Mouse (Mus musculus) adrenal gland (tissue): ENCODE results near the gene Ak6.

ENCODE experiments used
- intact Hi-C: fragments of 180-260 bp; cut with DNase I; formaldehyde crosslinking; loops from one replicate; pipeline ENCODE4 v1.15.1; 2025
- long read RNA-seq, 2 experiments: library from polyadenylated mRNA; unstranded; transcript quantifications; one replicate each; pipeline ENCODE4 v2.0.0; 2020; ENCODE audit warnings: borderline replicate concordance in 1 of 2; ENCODE audit not compliant: insufficient replicate concordance in 1 of 2

Ak6 gene
- long read RNA-seq, experiment 1, transcript Ak6-201 (5 exons, 1,298 nt): minor isoform, 28 of 87 reads
- long read RNA-seq, experiment 1, transcript Ak6-202 (3 exons, 1,222 nt): major isoform, 54 of 87 reads
- long read RNA-seq, experiment 1, partial matches to known transcripts: 3 of 87 reads
- long read RNA-seq, experiment 1, other reads (novel, unspliced or antisense): 2 of 87 reads
- long read RNA-seq, experiment 2, transcript Ak6-201 (5 exons, 1,298 nt): minor isoform, 30 of 116 reads
- long read RNA-seq, experiment 2, transcript Ak6-202 (3 exons, 1,222 nt): major isoform, 81 of 116 reads
- long read RNA-seq, experiment 2, partial matches to known transcripts: 2 of 116 reads
- long read RNA-seq, experiment 2, other reads (novel, unspliced or antisense): 2 of 116 reads

- intact Hi-C loops: loop anchor here (5.0 to 10.0 kb wide), 2 partner anchors 158 to 546 kb away; partner anchors contain the start of genes Bdp1, Gtf2h2 and Serf1
Measured at GRCm38 (mm10) chr13:100650550-100651438, at the start of gene Ak6, which contains the start of gene Rad17. Ak6 (plus strand) TSS chr13:100650979. Rad17 (minus strand) TSS chr13:100651051.

GRCm38 (mm10) chr13:100601034-100601433 is 49.7 kb upstream of the Ak6 start:
- intact Hi-C loops: no loop called here

- intact Hi-C loops: no loop called here
Measured at GRCm38 (mm10) chr13:100602239-100602902, 48.4 kb upstream of the Ak6 start.

- intact Hi-C loops: no loop called here
Measured at GRCm38 (mm10) chr13:100603031-100603737, 47.6 kb upstream of the Ak6 start.

GRCm38 (mm10) chr13:100603738-100604095 is 47.1 kb upstream of the Ak6 start:
- intact Hi-C loops: no loop called here

GRCm38 (mm10) chr13:100605845-100606244 is 44.9 kb upstream of the Ak6 start:
- intact Hi-C loops: no loop called here

- intact Hi-C loops: no loop called here
Measured at GRCm38 (mm10) chr13:100607756-100608155, 43.0 kb upstream of the Ak6 start.

- intact Hi-C loops: loop anchor here (10.0 kb wide), 1 partner anchor 116 kb away; the partner anchor contains the start of gene Gtf2h2
Measured at GRCm38 (mm10) chr13:100611266-100611665, 39.5 kb upstream of the Ak6 start.

- intact Hi-C loops: loop anchor here (10.0 kb wide), 1 partner anchor 117 kb away; the partner anchor contains the start of gene Gtf2h2
Measured at GRCm38 (mm10) chr13:100612251-100612650, 38.5 kb upstream of the Ak6 start.

GRCm38 (mm10) chr13:100612903-100613302 is 37.9 kb upstream of the Ak6 start:
- intact Hi-C loops: loop anchor here (10.0 kb wide), 1 partner anchor 118 kb away; the partner anchor contains the start of gene Gtf2h2

GRCm38 (mm10) chr13:100616181-100617087 is 34.3 kb upstream of the Ak6 start, which contains the start of gene Marveld2:
Marveld2 (minus strand) TSS chr13:100616971.
- intact Hi-C loops: loop anchor here (10.0 kb wide), 1 partner anchor 122 kb away; the partner anchor contains the start of gene Gtf2h2

GRCm38 (mm10) chr13:100617583-100617982 is 33.2 kb upstream of the Ak6 start:
- intact Hi-C loops: loop anchor here (10.0 kb wide), 1 partner anchor 123 kb away; the partner anchor contains the start of gene Gtf2h2

- intact Hi-C loops: loop anchor here (10.0 kb wide), 1 partner anchor 547 kb away; no protein-coding TSS in a partner anchor
Measured at GRCm38 (mm10) chr13:100622241-100622640, 28.5 kb upstream of the Ak6 start.

- intact Hi-C loops: no loop called here
Measured at GRCm38 (mm10) chr13:100634106-100634691, 16.6 kb upstream of the Ak6 start.

GRCm38 (mm10) chr13:100642471-100643209 is 8.1 kb upstream of the Ak6 start:
- intact Hi-C loops: no loop called here

- intact Hi-C loops: no loop called here
Measured at GRCm38 (mm10) chr13:100648223-100648622, 2.6 kb upstream of the Ak6 start.

- intact Hi-C loops: loop anchor here (5.0 to 10.0 kb wide), 2 partner anchors 159 to 547 kb away; partner anchors contain the start of genes Bdp1, Gtf2h2 and Serf1
Measured at GRCm38 (mm10) chr13:100651439-100652186, 834 bp downstream of the Ak6 start, which contains the start of gene Taf9. Taf9 (plus strand) TSS chr13:100651579.
